Comparison of ENCODE assay signal across 11 mouse cellular contexts in genomic region chr4:126732531-126733380, GRCm38 (mm10). TPM values are rescaled to one million over a fixed set of nuclear protein-coding genes. Genes with fewer than 3 reads are reported as not detected.
DNase-seq lines count a peak whose midpoint lies in the region; ATAC-seq and TF ChIP-seq lines count a peak whose summit lies in the region.
"Had no signal": no experiment of that assay in that cellular context is flagged by ENCODE, and none has a peak within 500 bp of the region (broad histone marks: within the 10 kb centered on the region; RNA-seq: fewer than 3 reads in every experiment).

No protein-coding gene starts in this region.

- H3K4me1 ChIP-seq in forebrain, embryonic 12.5 days = peaks cover 22% of the 10 kb centered on the region
- no peaks in the 10 kb centered on the region for H3K4me1 ChIP-seq in forebrain, embryonic 14.5 days (ENCODE audit: control insufficient read depth, insufficient read depth, low read length)
- peaks cover 2% of the 10 kb centered on the region; the same call in 1 of the 2 replicates for H3K4me1 ChIP-seq in lung, embryonic 14.5 days (ENCODE audit: insufficient read depth)
- H3K4me1 ChIP-seq in lung, adult 2 months (ENCODE audit: control insufficient read depth, insufficient read depth, low read length) = no peaks in the 10 kb centered on the region
- H3K4me1 ChIP-seq in limb, embryonic 11.5 days (ENCODE audit: control insufficient read depth, insufficient read depth, low read length) = 0 out of 2 replicates have a peak, but pooled peaks cover 3% of the 10 kb centered on the region
- peaks cover 13% of the 10 kb centered on the region; the same call in 1 of the 2 replicates for H3K4me1 ChIP-seq in stomach, embryonic 16.5 days (ENCODE audit: control insufficient read depth, insufficient read depth, low read length)

- H3K9me3 ChIP-seq in forebrain, embryonic 12.5 days = no peaks in the 10 kb centered on the region
- H3K9me3 ChIP-seq in forebrain, embryonic 14.5 days (replicated peaks; ENCODE audit: control insufficient read depth, low read length) = no peaks in the 10 kb centered on the region
- H3K9me3 ChIP-seq in lung, embryonic 14.5 days (ENCODE audit: low read depth, low read length) = no peaks in the 10 kb centered on the region
- no peaks in the 10 kb centered on the region for H3K9me3 ChIP-seq in limb, embryonic 11.5 days (ENCODE audit: control insufficient read depth, low read length)
- H3K9me3 ChIP-seq in stomach, embryonic 16.5 days (replicated peaks; ENCODE audit: control insufficient read depth, low read length) = no peaks in the 10 kb centered on the region

- H3K4me3 ChIP-seq in forebrain, embryonic 12.5 days (replicated peaks) = 0 out of 2 replicates have a peak overlapping the region, but pooled peaks have one; percentile 0
- H3K4me3 ChIP-seq in forebrain, embryonic 14.5 days (ENCODE audit: low read depth, low read length) = no peak overlapping the region
- H3K4me3 ChIP-seq in lung, embryonic 14.5 days (ENCODE audit: low read depth, low read length) = peak overlapping the region; percentile 12; the same call in 1 of the 2 replicates
- H3K4me3 ChIP-seq in lung, adult 2 months (replicated peaks; ENCODE audit: extremely low read depth, low read depth, low read length) = no peak overlapping the region
- peak overlapping the region; percentile 6; the same call in 1 of the 2 replicates for H3K4me3 ChIP-seq in limb, embryonic 11.5 days (ENCODE audit: low read depth, low read length)
- H3K4me3 ChIP-seq in stomach, embryonic 16.5 days (replicated peaks; ENCODE audit: low read length) = peak overlapping the region; percentile 5; the same call in 1 of the 2 replicates

- ATAC-seq in forebrain, embryonic 12.5 days (ENCODE audit: low FRiP score) = no peak
- ATAC-seq in forebrain, embryonic 14.5 days = no peak
- no peak for ATAC-seq in lung, embryonic 14.5 days (ENCODE audit: insufficient read depth)
- ATAC-seq in limb, embryonic 11.5 days (ENCODE audit: insufficient number of reproducible peaks, low FRiP score, low TSS enrichment, low read depth) = no peak
- ATAC-seq in stomach, embryonic 16.5 days (ENCODE audit: insufficient read depth, low FRiP score) = no peak

- peaks cover 90% of the 10 kb centered on the region for H3K27me3 ChIP-seq in forebrain, embryonic 12.5 days
- H3K27me3 ChIP-seq in forebrain, embryonic 14.5 days (replicated peaks; ENCODE audit: control insufficient read depth, insufficient read depth, low read length) = peaks cover 82% of the 10 kb centered on the region
- peaks cover 80% of the 10 kb centered on the region for H3K27me3 ChIP-seq in lung, embryonic 14.5 days (ENCODE audit: insufficient read depth, low read length)
- peaks cover 72% of the 10 kb centered on the region for H3K27me3 ChIP-seq in limb, embryonic 11.5 days (ENCODE audit: control insufficient read depth, insufficient read depth, low read length)
- H3K27me3 ChIP-seq in stomach, embryonic 16.5 days (ENCODE audit: control insufficient read depth, insufficient read depth, low read length) = peaks cover 81% of the 10 kb centered on the region

- no peak overlapping the region for H3K4me2 ChIP-seq in forebrain, embryonic 12.5 days
- H3K4me2 ChIP-seq in forebrain, embryonic 14.5 days (ENCODE audit: low read length) = no peak overlapping the region
- H3K4me2 ChIP-seq in lung, embryonic 14.5 days = 0 out of 2 replicates have a peak overlapping the region, but pooled peaks have one; percentile 8
- H3K4me2 ChIP-seq in limb, embryonic 11.5 days (ENCODE audit: low read depth, severe bottlenecking) = 0 out of 2 replicates have a peak overlapping the region, but pooled peaks have one; percentile 3
- H3K4me2 ChIP-seq in stomach, embryonic 16.5 days (ENCODE audit: low read depth, low read length) = peak overlapping the region; percentile 24; the same call in 1 of the 2 replicates

- TF ChIP-seq POLR2A in lung, adult 2 months (IDR thresholded peaks at IDR 0.05; ENCODE audit: borderline replicate concordance, extremely low read depth, low read depth, low read length) = no peak

- no peak overlapping the region; the same call in 1 of the 2 replicates for H3K9ac ChIP-seq in forebrain, embryonic 12.5 days
- H3K9ac ChIP-seq in forebrain, embryonic 14.5 days (ENCODE audit: low read length) = no peak overlapping the region
- H3K9ac ChIP-seq in lung, embryonic 14.5 days = no peak overlapping the region
- no peak overlapping the region for H3K9ac ChIP-seq in limb, embryonic 11.5 days (ENCODE audit: low read length)
- no peak overlapping the region for H3K9ac ChIP-seq in stomach, embryonic 16.5 days (ENCODE audit: low read length)

- H3K27ac ChIP-seq in forebrain, embryonic 12.5 days = no peak overlapping the region
- H3K27ac ChIP-seq in forebrain, embryonic 14.5 days (ENCODE audit: low read depth, low read length) = no peak overlapping the region
- H3K27ac ChIP-seq in lung, embryonic 14.5 days (ENCODE audit: low read depth) = no peak overlapping the region
- no peak overlapping the region for H3K27ac ChIP-seq in limb, embryonic 11.5 days (replicated peaks; ENCODE audit: low read depth, low read length)
- no peak overlapping the region for H3K27ac ChIP-seq in stomach, embryonic 16.5 days (ENCODE audit: low read length)

- no peaks in the 10 kb centered on the region for H3K36me3 ChIP-seq in forebrain, embryonic 12.5 days (replicated peaks)
- H3K36me3 ChIP-seq in forebrain, embryonic 14.5 days (ENCODE audit: control insufficient read depth, insufficient read depth, low read length) = no peaks in the 10 kb centered on the region
- no peaks in the 10 kb centered on the region for H3K36me3 ChIP-seq in lung, embryonic 14.5 days (ENCODE audit: insufficient read depth)
- H3K36me3 ChIP-seq in limb, embryonic 11.5 days (ENCODE audit: control insufficient read depth, insufficient read depth, low read length) = no peaks in the 10 kb centered on the region
- no peaks in the 10 kb centered on the region for H3K36me3 ChIP-seq in stomach, embryonic 16.5 days (ENCODE audit: control insufficient read depth, insufficient read depth, low read length)

- 3% methylated on average over 26 of the region's 26 CpGs for WGBS in forebrain, embryonic 12.5 days
- WGBS in forebrain, embryonic 14.5 days = 2% methylated on average over 26 of the region's 26 CpGs
- WGBS in lung, embryonic 14.5 days = 7% methylated on average over 26 of the region's 26 CpGs
- 4% methylated on average over 26 of the region's 26 CpGs for WGBS in lung, adult 2 months
- WGBS in limb, embryonic 11.5 days = 6% methylated on average over 26 of the region's 26 CpGs
- 7% methylated on average over 26 of the region's 26 CpGs for WGBS in stomach, embryonic 16.5 days

- TF ChIP-seq CTCF in lung, embryonic 14.5 days (IDR thresholded peaks at IDR 0.05; ENCODE audit: low read depth) = no peak
- TF ChIP-seq CTCF in lung, adult 2 months (IDR thresholded peaks at IDR 0.05; ENCODE audit: insufficient read depth, low read length) = no peak

- no peak for DNase-seq in forebrain, embryonic 14.5 days (ENCODE audit: low spot score)
- DNase-seq in lung, embryonic 14.5 days = no peak
- no peak for DNase-seq in lung, adult 2 months
- DNase-seq in limb, embryonic 11.5 days (ENCODE audit: low spot score) = peak; percentile 50
- no peak for DNase-seq in testis, postnatal 14 days (ENCODE audit: low spot score)
- no peak for DNase-seq in layer of hippocampus, adult 8-10 months (ENCODE audit: low spot score in 2 of 2)
- DNase-seq: left cerebral cortex, postnatal 4 days; thymus, adult 18-20 months had no signal

RNA-seq across cellular contexts. Expression of gene Tfap2e, which starts 3.3 kb away (rescaled TPM):
- 0.87 and 1.2 TPM in 2 replicates for polyA plus RNA-seq in forebrain, embryonic 12.5 days (2016; fragmentation: Nextera tagmentation; extraction: Ambion mirVana)
- 0.69 and 1.0 TPM in 2 replicates for polyA plus RNA-seq in forebrain, embryonic 14.5 days (2014; fragmentation: Nextera tagmentation; extraction: Ambion mirVana)
- not detected in 2 replicates for polyA plus RNA-seq in lung, embryonic 14.5 days (2014; fragmentation: Nextera tagmentation; extraction: Ambion mirVana)
- 0.28 TPM in 1 of 2 replicates, not detected in the other for polyA plus RNA-seq in lung, adult 2 months (2012; rRNA removed)
- not detected in 2 replicates for polyA plus RNA-seq in limb, embryonic 11.5 days (2014; fragmentation: Nextera tagmentation; extraction: Ambion mirVana)
- not detected in 2 replicates for polyA plus RNA-seq in stomach, embryonic 16.5 days (2015; fragmentation: Nextera tagmentation; extraction: Ambion mirVana)
- total RNA-seq in layer of hippocampus, adult 8-10 months (2022) = not detected
- total RNA-seq: left cerebral cortex, postnatal 4 days; monocyte, adult 5-6 weeks had no signal

RNA-seq across cellular contexts. Expression of gene Ncdn, which starts 20.5 kb away (rescaled TPM):
- 46.4 and 52.3 TPM in 2 replicates for polyA plus RNA-seq in forebrain, embryonic 12.5 days (2016; fragmentation: Nextera tagmentation; extraction: Ambion mirVana)
- 47.8 and 79.3 TPM in 2 replicates for polyA plus RNA-seq in forebrain, embryonic 14.5 days (2014; fragmentation: Nextera tagmentation; extraction: Ambion mirVana)
- 28.7 and 30.4 TPM in 2 replicates for polyA plus RNA-seq in lung, embryonic 14.5 days (2014; fragmentation: Nextera tagmentation; extraction: Ambion mirVana)
- 31.5 and 31.9 TPM in 2 replicates for polyA plus RNA-seq in lung, adult 2 months (2012; rRNA removed)
- polyA plus RNA-seq in limb, embryonic 11.5 days (2014; fragmentation: Nextera tagmentation; extraction: Ambion mirVana) = 25.7 and 28.9 TPM in 2 replicates
- polyA plus RNA-seq in stomach, embryonic 16.5 days (2015; fragmentation: Nextera tagmentation; extraction: Ambion mirVana) = 25.4 and 26.1 TPM in 2 replicates
- 1,000 to 10,000 TPM; 1,589 to 1,685 (median 1,649) TPM for total RNA-seq in layer of hippocampus, adult 8-10 months (2022)

RNA-seq across cellular contexts. Expression of gene AU040320, which starts 20.6 kb away (rescaled TPM):
- polyA plus RNA-seq in forebrain, embryonic 12.5 days (2016; fragmentation: Nextera tagmentation; extraction: Ambion mirVana) = 32.9 and 33.5 TPM in 2 replicates
- polyA plus RNA-seq in forebrain, embryonic 14.5 days (2014; fragmentation: Nextera tagmentation; extraction: Ambion mirVana) = 28.2 and 35.4 TPM in 2 replicates
- polyA plus RNA-seq in lung, embryonic 14.5 days (2014; fragmentation: Nextera tagmentation; extraction: Ambion mirVana) = 20.9 and 23.1 TPM in 2 replicates
- polyA plus RNA-seq in lung, adult 2 months (2012; rRNA removed) = 28.8 and 39.4 TPM in 2 replicates
- 18.9 and 20.2 TPM in 2 replicates for polyA plus RNA-seq in limb, embryonic 11.5 days (2014; fragmentation: Nextera tagmentation; extraction: Ambion mirVana)
- 24.1 and 27.8 TPM in 2 replicates for polyA plus RNA-seq in stomach, embryonic 16.5 days (2015; fragmentation: Nextera tagmentation; extraction: Ambion mirVana)
- 10 to 100 TPM; 63.5 to 77.5 (median 67.4) TPM for total RNA-seq in layer of hippocampus, adult 8-10 months (2022)

RNA-seq across cellular contexts. Expression of gene Psmb2, which starts 55.3 kb away (rescaled TPM):
- polyA plus RNA-seq in forebrain, embryonic 12.5 days (2016; fragmentation: Nextera tagmentation; extraction: Ambion mirVana) = 472 and 480 TPM in 2 replicates
- 501 and 584 TPM in 2 replicates for polyA plus RNA-seq in forebrain, embryonic 14.5 days (2014; fragmentation: Nextera tagmentation; extraction: Ambion mirVana)
- 510 and 528 TPM in 2 replicates for polyA plus RNA-seq in lung, embryonic 14.5 days (2014; fragmentation: Nextera tagmentation; extraction: Ambion mirVana)
- polyA plus RNA-seq in lung, adult 2 months (2012; rRNA removed) = 110 and 146 TPM in 2 replicates
- polyA plus RNA-seq in limb, embryonic 11.5 days (2014; fragmentation: Nextera tagmentation; extraction: Ambion mirVana) = 542 and 572 TPM in 2 replicates
- 432 and 438 TPM in 2 replicates for polyA plus RNA-seq in stomach, embryonic 16.5 days (2015; fragmentation: Nextera tagmentation; extraction: Ambion mirVana)
- total RNA-seq in layer of hippocampus, adult 8-10 months (2022) = 100 to 1,000 TPM in 3 of 4 experiments, 10 to 100 TPM in 1; 97.0 to 117 (median 111) TPM

Comparison
In these comparisons a context has a peak if more than half of its experiments do, and no peak if none do; other contexts are left out.
1. H3K4me3 ChIP-seq: peak in forebrain, embryonic 12.5 days (single experiment), lung, embryonic 14.5 days (single experiment), limb, embryonic 11.5 days (single experiment) and stomach, embryonic 16.5 days (single experiment); none in forebrain, embryonic 14.5 days (single experiment) and lung, adult 2 months (single experiment).
2. H3K4me2 ChIP-seq: peak in lung, embryonic 14.5 days (single experiment), limb, embryonic 11.5 days (single experiment) and stomach, embryonic 16.5 days (single experiment); none in forebrain, embryonic 12.5 days (single experiment) and forebrain, embryonic 14.5 days (single experiment).